Mouse (Mus musculus): Measurements from ENCODE around the gene Olfr1463. TPM values are rescaled to one million over a fixed set of nuclear protein-coding genes. Genes with fewer than 3 reads are reported as not detected.

The Olfr1463 gene
- total RNA-seq (2021) (not detected), polyA plus RNA-seq (2012; rRNA removed) (not detected in 2 replicates)
- long read RNA-seq = 0 reads

DNA sequence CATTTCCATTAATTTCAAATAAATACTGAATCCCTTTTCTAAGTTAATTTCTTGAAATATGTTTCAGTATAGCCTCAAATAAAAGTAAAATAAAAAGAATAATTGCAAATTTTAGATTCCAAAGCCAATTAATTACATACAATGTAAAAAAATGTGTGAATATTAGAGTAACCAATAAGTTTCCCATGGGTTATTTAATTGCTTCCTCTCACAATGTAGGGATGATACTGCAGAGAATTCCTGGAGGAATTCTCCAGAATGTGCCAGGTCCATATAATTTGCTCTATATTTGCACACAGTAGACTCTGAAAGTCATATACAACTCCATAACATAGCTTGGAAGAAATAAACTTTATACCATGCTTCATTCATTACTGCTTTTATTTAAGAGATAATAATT, at the start of gene Olfr1463:
Gene Olfr1463, plus strand, starts transcription at position 301 of the 400 bp plus-strand sequence.
- DNase-seq = no peak

DNA sequence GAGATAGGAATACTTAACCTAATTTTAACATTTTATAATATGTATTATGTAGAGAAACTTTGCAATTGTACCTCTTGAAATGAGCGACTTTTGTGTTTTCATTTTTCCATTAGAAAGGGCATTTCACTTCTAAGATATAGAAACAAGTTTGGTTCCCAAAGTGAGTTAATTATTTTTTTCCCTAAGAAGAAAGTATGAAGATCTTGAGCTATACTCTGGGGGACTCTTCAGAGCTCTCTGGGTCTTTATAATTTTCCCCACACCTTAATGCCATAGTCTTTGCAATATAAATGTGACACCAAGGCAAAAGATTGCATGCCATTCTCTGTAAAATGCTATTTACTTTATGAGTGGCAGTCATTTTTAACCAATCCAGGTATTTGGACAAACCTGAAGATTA, 45.7 kb upstream of the Olfr1463 start, which contains the start of gene Olfr1462:
Gene Olfr1462, plus strand, starts transcription at position 301 of the 400 bp plus-strand sequence.
- DNase-seq = no peak

DNA sequence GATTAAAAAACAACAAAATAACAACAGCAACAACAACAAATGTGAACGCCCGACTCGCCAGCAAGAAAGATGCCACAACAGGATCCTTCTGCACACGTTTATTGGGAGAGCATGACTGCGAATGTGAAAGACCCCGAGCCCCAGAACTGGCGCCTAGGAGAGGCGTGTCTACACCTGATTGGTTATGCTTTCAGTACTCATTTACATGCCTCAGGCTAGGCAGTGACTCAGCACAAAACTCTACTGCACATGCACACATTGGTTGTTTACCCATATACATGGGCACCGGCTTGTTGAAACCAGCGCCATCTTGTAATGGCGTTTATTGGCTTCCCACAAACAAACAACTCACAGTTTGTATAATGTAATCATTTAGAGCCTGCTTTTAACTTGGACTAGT, 9.5 kb upstream of the Olfr1463 start:
- DNase-seq = no peak

Other genes with a start within 250 kb of the Olfr1463 start
- gene Olfr1451, start 236.3 kb upstream of the Olfr1463 start, total RNA-seq (2021) = not detected
- gene Olfr1451, start 236.3 kb upstream of the Olfr1463 start, polyA plus RNA-seq (2012; rRNA removed) = not detected in 2 replicates
- gene Olfr1453, start 203.0 kb upstream of the Olfr1463 start, total RNA-seq (2021) = not detected
- not detected in 2 replicates for gene Olfr1453, start 203.0 kb upstream of the Olfr1463 start, polyA plus RNA-seq (2012; rRNA removed)
- gene Olfr1454, start 170.7 kb upstream of the Olfr1463 start, total RNA-seq (2021) = not detected
- gene Olfr1454, start 170.7 kb upstream of the Olfr1463 start, polyA plus RNA-seq (2012; rRNA removed) = not detected in 2 replicates
- gene Olfr1457, start 133.4 kb upstream of the Olfr1463 start, total RNA-seq (2021) = not detected
- gene Olfr1457, start 133.4 kb upstream of the Olfr1463 start, polyA plus RNA-seq (2012; rRNA removed) = not detected in 2 replicates
- not detected for gene Olfr1458, start 124.6 kb upstream of the Olfr1463 start, total RNA-seq (2021)
- not detected in 2 replicates for gene Olfr1458, start 124.6 kb upstream of the Olfr1463 start, polyA plus RNA-seq (2012; rRNA removed)
- under 1 TPM; 0.03 to 0.06 TPM for gene Olfr1459, start 81.8 kb upstream of the Olfr1463 start, total RNA-seq (2021)
- gene Olfr1459, start 81.8 kb upstream of the Olfr1463 start, polyA plus RNA-seq (2012; rRNA removed) = not detected in 2 replicates
- not detected for gene Olfr1461, start 68.3 kb upstream of the Olfr1463 start, total RNA-seq (2021)
- gene Olfr1461, start 68.3 kb upstream of the Olfr1463 start, polyA plus RNA-seq (2012; rRNA removed) = not detected in 2 replicates
- not detected for gene Olfr1462, start 45.6 kb upstream of the Olfr1463 start, total RNA-seq (2021)
- gene Olfr1462, start 45.6 kb upstream of the Olfr1463 start, polyA plus RNA-seq (2012; rRNA removed) = not detected in 2 replicates
- not detected for gene Olfr1465, start 84.2 kb downstream of the Olfr1463 start, total RNA-seq (2021)
- gene Olfr1465, start 84.2 kb downstream of the Olfr1463 start, polyA plus RNA-seq (2012; rRNA removed) = not detected in 2 replicates
- not detected for gene Olfr1466, start 107.5 kb downstream of the Olfr1463 start, total RNA-seq (2021)
- not detected in 2 replicates for gene Olfr1466, start 107.5 kb downstream of the Olfr1463 start, polyA plus RNA-seq (2012; rRNA removed)
- not detected for gene Olfr1467, start 130.9 kb downstream of the Olfr1463 start, total RNA-seq (2021)
- gene Olfr1467, start 130.9 kb downstream of the Olfr1463 start, polyA plus RNA-seq (2012; rRNA removed) = not detected in 2 replicates
- not detected for gene Olfr1469, start 176.5 kb downstream of the Olfr1463 start, total RNA-seq (2021)
- not detected in 2 replicates for gene Olfr1469, start 176.5 kb downstream of the Olfr1463 start, polyA plus RNA-seq (2012; rRNA removed)
- not detected for gene Olfr1471, start 212.1 kb downstream of the Olfr1463 start, total RNA-seq (2021)
- not detected in 2 replicates for gene Olfr1471, start 212.1 kb downstream of the Olfr1463 start, polyA plus RNA-seq (2012; rRNA removed)
- gene Olfr1472, start 224.8 kb downstream of the Olfr1463 start, total RNA-seq (2021) = not detected
- not detected in 2 replicates for gene Olfr1472, start 224.8 kb downstream of the Olfr1463 start, polyA plus RNA-seq (2012; rRNA removed)
- not detected for gene Olfr1474, start 238.2 kb downstream of the Olfr1463 start, total RNA-seq (2021)
- not detected in 2 replicates for gene Olfr1474, start 238.2 kb downstream of the Olfr1463 start, polyA plus RNA-seq (2012; rRNA removed)
- gene Olfr1475, start 248.9 kb downstream of the Olfr1463 start, total RNA-seq (2021) = not detected
- gene Olfr1475, start 248.9 kb downstream of the Olfr1463 start, polyA plus RNA-seq (2012; rRNA removed) = not detected in 2 replicates